Mouse (Mus musculus): ENCODE results near the gene Vav2.

GRCm38 (mm10) chr2:27229481-27230105 lies 197.2 kb downstream of the Vav2 start:
- TF ChIP-seq CTCF (conservative IDR thresholded peaks at IDR 0.05; ENCODE audit: low read length), result no peak
- TF ChIP-seq POU5F1 (IDR thresholded peaks at IDR 0.05; ENCODE audit: borderline replicate concordance, low read length), result no peak
